In the genomic region with DNA sequence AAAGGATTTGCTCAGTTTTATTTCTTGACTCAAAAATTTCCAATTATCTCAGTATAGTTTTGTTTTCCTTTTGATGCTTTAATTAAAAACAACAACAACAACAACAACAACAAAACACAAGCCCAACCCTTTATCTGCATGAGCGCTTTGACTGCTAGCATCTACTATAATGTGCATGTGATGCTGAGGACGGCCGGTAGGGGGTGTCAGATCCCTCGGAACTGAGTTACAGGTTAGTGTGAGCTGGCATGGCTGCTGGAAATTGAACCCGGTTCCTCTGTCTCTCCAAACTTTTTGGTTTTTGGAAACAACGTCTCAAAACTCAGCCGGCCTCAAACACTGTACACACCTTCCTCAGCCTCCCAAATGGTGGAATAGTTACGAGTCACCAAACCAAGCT, we compare ENCODE assay signal across 8 mouse cellular contexts. TPM values are rescaled to one million over a fixed set of nuclear protein-coding genes. Genes with fewer than 3 reads are reported as not detected.
DNase-seq lines count a peak whose midpoint lies in the region; ATAC-seq and TF ChIP-seq lines count a peak whose summit lies in the region.

No protein-coding gene starts in this region.

- H3K36me3 ChIP-seq in kidney, postnatal 0 days (ENCODE audit: insufficient read depth, low read length): no peaks in the 10 kb centered on the region
- no peaks in the 10 kb centered on the region for H3K36me3 ChIP-seq in kidney, embryonic 15.5 days
- no peaks in the 10 kb centered on the region for H3K36me3 ChIP-seq in E14TG2a.4 (ENCODE audit: insufficient read depth, low read length)
- no peaks in the 10 kb centered on the region for H3K36me3 ChIP-seq in liver, postnatal 0 days (replicated peaks; ENCODE audit: insufficient read depth, low read length)

- H3K9me3 ChIP-seq in kidney, postnatal 0 days (replicated peaks; ENCODE audit: low read length): no peaks in the 10 kb centered on the region
- no peaks in the 10 kb centered on the region for H3K9me3 ChIP-seq in kidney, embryonic 15.5 days (replicated peaks)
- H3K9me3 ChIP-seq in E14TG2a.4 (ENCODE audit: low read length): no peaks in the 10 kb centered on the region
- no peaks in the 10 kb centered on the region for H3K9me3 ChIP-seq in liver, postnatal 0 days (ENCODE audit: low read length)

- H3K27me3 ChIP-seq in kidney, postnatal 0 days (ENCODE audit: insufficient read depth, low read length): no peaks in the 10 kb centered on the region
- H3K27me3 ChIP-seq in kidney, embryonic 15.5 days: no peaks in the 10 kb centered on the region
- H3K27me3 ChIP-seq in E14TG2a.4 (ENCODE audit: insufficient read depth, low read length): 0 out of 2 replicates have a peak, but pooled peaks cover 5% of the 10 kb centered on the region
- no peaks in the 10 kb centered on the region for H3K27me3 ChIP-seq in liver, postnatal 0 days (ENCODE audit: insufficient read depth, low read length)

- WGBS in kidney, postnatal 0 days: 77% methylated on average over 8 of the region's 8 CpGs
- WGBS in kidney, embryonic 15.5 days: 82% methylated on average over 8 of the region's 8 CpGs
- WGBS in liver, postnatal 0 days (ENCODE audit: insufficient replicate concordance): 65% methylated on average over 8 of the region's 8 CpGs

- H3K27ac ChIP-seq in kidney, postnatal 0 days: no peak overlapping the region
- no peak overlapping the region for H3K27ac ChIP-seq in kidney, embryonic 15.5 days
- H3K27ac ChIP-seq in liver, postnatal 0 days (ENCODE audit: low read depth): no peak overlapping the region

- no peak overlapping the region for H3K9ac ChIP-seq in kidney, postnatal 0 days (ENCODE audit: low read depth, low read length)
- no peak overlapping the region for H3K9ac ChIP-seq in kidney, embryonic 15.5 days
- no peak overlapping the region for H3K9ac ChIP-seq in liver, postnatal 0 days (replicated peaks)

- H3K4me1 ChIP-seq in kidney, postnatal 0 days (replicated peaks; ENCODE audit: insufficient read depth, low read length): no peaks in the 10 kb centered on the region
- H3K4me1 ChIP-seq in kidney, embryonic 15.5 days: peaks cover 6% of the 10 kb centered on the region; the same call in 1 of the 2 replicates
- no peaks in the 10 kb centered on the region for H3K4me1 ChIP-seq in E14TG2a.4 (replicated peaks; ENCODE audit: low read depth, low read length)
- H3K4me1 ChIP-seq in liver, postnatal 0 days (ENCODE audit: insufficient read depth): no peaks in the 10 kb centered on the region

- no peak for ATAC-seq in kidney, postnatal 0 days (replicated peaks; ENCODE audit: low FRiP score, low read depth)
- ATAC-seq in kidney, embryonic 15.5 days (replicated peaks; ENCODE audit: low FRiP score): no peak
- no peak for ATAC-seq in liver, postnatal 0 days

- H3K4me2 ChIP-seq in kidney, postnatal 0 days (ENCODE audit: low read length): no peak overlapping the region
- no peak overlapping the region for H3K4me2 ChIP-seq in kidney, embryonic 15.5 days
- no peak overlapping the region for H3K4me2 ChIP-seq in liver, postnatal 0 days (ENCODE audit: low read depth, low read length)

- no peak for TF ChIP-seq EP300 in liver, postnatal 0 days (IDR thresholded peaks at IDR 0.05; ENCODE audit: low read depth)

- DNase-seq in kidney, postnatal 0 days (ENCODE audit: low spot score): no peak
- peak; percentile 68 for DNase-seq in R1 (ENCODE audit: low read depth, low spot score)
- peak; percentile 29 for DNase-seq in liver, postnatal 0 days
- peak; percentile 25 to 49 for DNase-seq in thymus, postnatal 36 days
- no peak for DNase-seq in layer of hippocampus, adult 11-12 months (ENCODE audit: low spot score)
- DNase-seq in urinary bladder, postnatal 4 days (ENCODE audit: low spot score in 2 of 2): no peak

- no peak overlapping the region for H3K4me3 ChIP-seq in kidney, postnatal 0 days (replicated peaks; ENCODE audit: low read depth, low read length)
- no peak overlapping the region for H3K4me3 ChIP-seq in kidney, embryonic 15.5 days (replicated peaks)
- no peak overlapping the region for H3K4me3 ChIP-seq in E14TG2a.4 (replicated peaks; ENCODE audit: low read length)
- H3K4me3 ChIP-seq in liver, postnatal 0 days (ENCODE audit: low read depth, low read length): no peak overlapping the region

- peak; percentile 46; the same call in 1 of the 2 replicates for TF ChIP-seq CTCF in kidney, postnatal 0 days (IDR thresholded peaks at IDR 0.05; ENCODE audit: low read depth)
- peak; percentile 70 for TF ChIP-seq CTCF in E14TG2a.4 (conservative IDR thresholded peaks at IDR 0.05; ENCODE audit: low read length)
- peak; percentile 57 for TF ChIP-seq CTCF in liver, postnatal 0 days (IDR thresholded peaks at IDR 0.05; ENCODE audit: low read depth)

RNA-seq across cellular contexts. Expression of a gene that starts 27.8 kb away (rescaled TPM):
- polyA plus RNA-seq in kidney, postnatal 0 days (2015; fragmentation: Nextera tagmentation; extraction: Ambion mirVana): 1.4 and 1.5 TPM in 2 replicates
- polyA plus RNA-seq in kidney, embryonic 15.5 days (2015; fragmentation: Nextera tagmentation; extraction: Ambion mirVana): 4.1 and 5.4 TPM in 2 replicates
- 0.64 and 0.68 TPM in 2 replicates for polyA plus RNA-seq in liver, postnatal 0 days (2015; fragmentation: Nextera tagmentation; extraction: Ambion mirVana)

RNA-seq across cellular contexts. Expression of a gene that starts 42.1 kb away (rescaled TPM):
- polyA plus RNA-seq in kidney, postnatal 0 days (2015; fragmentation: Nextera tagmentation; extraction: Ambion mirVana): 21.5 and 23.1 TPM in 2 replicates
- polyA plus RNA-seq in kidney, embryonic 15.5 days (2015; fragmentation: Nextera tagmentation; extraction: Ambion mirVana): 33.6 and 36.9 TPM in 2 replicates
- polyA plus RNA-seq in liver, postnatal 0 days (2015; fragmentation: Nextera tagmentation; extraction: Ambion mirVana): 4.5 and 5.4 TPM in 2 replicates

Comparison
In these comparisons a context has a peak if more than half of its experiments do, and no peak if none do; other contexts are left out.
1. DNase-seq: peak in R1 (single experiment), liver, postnatal 0 days (single experiment) and thymus, postnatal 36 days (2 of 2); none in kidney, postnatal 0 days (single experiment), layer of hippocampus, adult 11-12 months (single experiment) and urinary bladder, postnatal 4 days (0 of 2).
2. Peak in every context shown above with its lines, with median percentiles within 50 percentile points of each other: CTCF ChIP-seq.